Mouse (Mus musculus): ENCODE data around the gene E2f3. TPM values are rescaled to one million over a fixed set of nuclear protein-coding genes. Genes with fewer than 3 reads are reported as not detected.

Gene E2f3
- polyA plus RNA-seq, 1 experiment from 2014 or later: 10.4 TPM

DNA sequence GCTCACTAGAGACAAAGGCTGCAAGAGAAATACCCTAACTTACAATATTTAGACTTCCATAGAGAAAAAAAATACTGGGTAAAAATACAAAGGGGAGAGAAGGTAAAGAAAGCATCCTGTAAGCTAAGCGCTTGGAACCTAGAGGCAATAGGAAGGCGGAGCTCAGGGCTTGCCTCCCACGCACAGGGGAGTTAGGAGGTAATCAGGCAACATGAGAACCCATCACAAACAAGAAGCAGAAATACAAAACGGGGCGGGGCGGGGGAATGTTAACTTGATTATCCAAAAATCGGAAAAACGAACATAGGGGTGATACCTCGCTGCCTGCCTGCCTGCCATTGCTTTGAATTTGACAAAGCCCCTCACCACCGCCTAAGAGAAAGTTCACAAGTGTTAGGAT lies 31.1 kb downstream of the E2f3 start:
- 92% methylated on average over 10 of the region's 10 CpGs for WGBS (ENCODE audit: insufficient replicate concordance)
- Histone ChIP-seq H3K27me3 (ENCODE audit: control insufficient read depth, insufficient read depth, low read length) (no peaks in the 10 kb centered on the region), H3K9me3 (replicated peaks; ENCODE audit: control insufficient read depth, low read length) (no peaks in the 10 kb centered on the region), H3K4me2 (no peak overlapping the region), H3K27ac (ENCODE audit: low read depth, low read length) (no peak overlapping the region), H3K36me3 (ENCODE audit: control insufficient read depth, insufficient read depth, low read length) (no peaks in the 10 kb centered on the region), H3K4me1 (ENCODE audit: control insufficient read depth, insufficient read depth, low read length) (0 out of 2 replicates have a peak, but pooled peaks cover 3% of the 10 kb centered on the region), H3K9ac (ENCODE audit: low read depth, low read length) (no peak overlapping the region), H3K4me3 (ENCODE audit: low read depth, low read length) (no peak overlapping the region)
- no peak for ATAC-seq (replicated peaks; ENCODE audit: insufficient number of reproducible peaks, low FRiP score, low TSS enrichment)

GRCm38 (mm10) chr13:29953417-29954045 lies 32.3 kb downstream of the E2f3 start:
- no peaks in the 10 kb centered on the region for H3K36me3 ChIP-seq (ENCODE audit: control insufficient read depth, insufficient read depth, low read length)
- H3K9me3 ChIP-seq (replicated peaks; ENCODE audit: control insufficient read depth, low read length): no peaks in the 10 kb centered on the region
- H3K4me2 ChIP-seq: no peak overlapping the region
- no peak for ATAC-seq (replicated peaks; ENCODE audit: insufficient number of reproducible peaks, low FRiP score, low TSS enrichment)
- H3K4me3 ChIP-seq (ENCODE audit: low read depth, low read length): no peak overlapping the region
- no peak overlapping the region for H3K27ac ChIP-seq (ENCODE audit: low read depth, low read length)
- 95% methylated on average over 4 of the region's 4 CpGs for WGBS (ENCODE audit: insufficient replicate concordance)
- no peaks in the 10 kb centered on the region for H3K27me3 ChIP-seq (ENCODE audit: control insufficient read depth, insufficient read depth, low read length)
- H3K9ac ChIP-seq (ENCODE audit: low read depth, low read length): no peak overlapping the region
- peaks cover 2% of the 10 kb centered on the region; the same call in 1 of the 2 replicates for H3K4me1 ChIP-seq (ENCODE audit: control insufficient read depth, insufficient read depth, low read length)

DNA sequence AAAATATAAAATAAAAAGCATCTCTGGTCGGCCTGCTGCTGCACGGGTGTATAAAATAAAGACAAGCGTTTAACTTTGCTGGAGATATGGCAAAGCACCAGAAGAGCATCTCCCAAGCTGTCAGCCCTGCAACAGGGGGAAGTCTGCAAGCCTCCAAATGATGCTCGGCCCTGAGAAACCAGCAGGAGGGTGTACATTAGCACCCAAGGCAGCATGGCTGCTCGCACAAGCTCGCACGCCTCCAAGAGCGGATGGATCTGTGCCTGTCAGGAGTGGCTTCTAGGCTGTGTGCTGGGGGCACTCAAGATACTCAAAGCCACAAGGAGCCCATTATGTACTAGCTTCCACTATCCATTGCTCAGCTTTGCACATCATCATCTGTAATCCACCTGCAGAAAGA lies 39.8 kb downstream of the E2f3 start:
- WGBS (ENCODE audit: insufficient replicate concordance): 92% methylated on average over 8 of the region's 8 CpGs
- no peak overlapping the region for H3K4me2 ChIP-seq
- no peaks in the 10 kb centered on the region for H3K9me3 ChIP-seq (replicated peaks; ENCODE audit: control insufficient read depth, low read length)
- H3K27me3 ChIP-seq (ENCODE audit: control insufficient read depth, insufficient read depth, low read length): no peaks in the 10 kb centered on the region
- H3K36me3 ChIP-seq (ENCODE audit: control insufficient read depth, insufficient read depth, low read length): no peaks in the 10 kb centered on the region
- H3K4me1 ChIP-seq (ENCODE audit: control insufficient read depth, insufficient read depth, low read length): peaks cover 6% of the 10 kb centered on the region; the same call in 1 of the 2 replicates
- no peak overlapping the region for H3K9ac ChIP-seq (ENCODE audit: low read depth, low read length)
- ATAC-seq (replicated peaks; ENCODE audit: insufficient number of reproducible peaks, low FRiP score, low TSS enrichment): no peak
- no peak overlapping the region for H3K4me3 ChIP-seq (ENCODE audit: low read depth, low read length)
- H3K27ac ChIP-seq (ENCODE audit: low read depth, low read length): no peak overlapping the region

- WGBS (ENCODE audit: insufficient replicate concordance): 74% methylated on average over 9 of the region's 9 CpGs
- Histone ChIP-seq H3K9ac (ENCODE audit: low read depth, low read length) (no peak overlapping the region), H3K4me2 (no peak overlapping the region), H3K4me3 (ENCODE audit: low read depth, low read length) (no peak overlapping the region), H3K9me3 (replicated peaks; ENCODE audit: control insufficient read depth, low read length) (no peaks in the 10 kb centered on the region), H3K36me3 (ENCODE audit: control insufficient read depth, insufficient read depth, low read length) (no peaks in the 10 kb centered on the region), H3K4me1 (ENCODE audit: control insufficient read depth, insufficient read depth, low read length) (peaks cover 6% of the 10 kb centered on the region; the same call in 1 of the 2 replicates), H3K27ac (ENCODE audit: low read depth, low read length) (no peak overlapping the region), H3K27me3 (ENCODE audit: control insufficient read depth, insufficient read depth, low read length) (no peaks in the 10 kb centered on the region)
- no peak for ATAC-seq (replicated peaks; ENCODE audit: insufficient number of reproducible peaks, low FRiP score, low TSS enrichment)
Measured at GRCm38 (mm10) chr13:29944915-29945570, 40.8 kb downstream of the E2f3 start.

GRCm38 (mm10) chr13:29944493-29944892 lies 41.4 kb downstream of the E2f3 start:
- H3K36me3 ChIP-seq (ENCODE audit: control insufficient read depth, insufficient read depth, low read length): no peaks in the 10 kb centered on the region
- ATAC-seq (replicated peaks; ENCODE audit: insufficient number of reproducible peaks, low FRiP score, low TSS enrichment): no peak
- H3K4me1 ChIP-seq (ENCODE audit: control insufficient read depth, insufficient read depth, low read length): peaks cover 6% of the 10 kb centered on the region; the same call in 1 of the 2 replicates
- H3K9ac ChIP-seq (ENCODE audit: low read depth, low read length): no peak overlapping the region
- H3K4me3 ChIP-seq (ENCODE audit: low read depth, low read length): no peak overlapping the region
- WGBS (ENCODE audit: insufficient replicate concordance): 88% methylated on average over 8 of the region's 8 CpGs
- no peaks in the 10 kb centered on the region for H3K9me3 ChIP-seq (replicated peaks; ENCODE audit: control insufficient read depth, low read length)
- H3K27me3 ChIP-seq (ENCODE audit: control insufficient read depth, insufficient read depth, low read length): no peaks in the 10 kb centered on the region
- no peak overlapping the region for H3K27ac ChIP-seq (ENCODE audit: low read depth, low read length)
- H3K4me2 ChIP-seq: no peak overlapping the region

DNA sequence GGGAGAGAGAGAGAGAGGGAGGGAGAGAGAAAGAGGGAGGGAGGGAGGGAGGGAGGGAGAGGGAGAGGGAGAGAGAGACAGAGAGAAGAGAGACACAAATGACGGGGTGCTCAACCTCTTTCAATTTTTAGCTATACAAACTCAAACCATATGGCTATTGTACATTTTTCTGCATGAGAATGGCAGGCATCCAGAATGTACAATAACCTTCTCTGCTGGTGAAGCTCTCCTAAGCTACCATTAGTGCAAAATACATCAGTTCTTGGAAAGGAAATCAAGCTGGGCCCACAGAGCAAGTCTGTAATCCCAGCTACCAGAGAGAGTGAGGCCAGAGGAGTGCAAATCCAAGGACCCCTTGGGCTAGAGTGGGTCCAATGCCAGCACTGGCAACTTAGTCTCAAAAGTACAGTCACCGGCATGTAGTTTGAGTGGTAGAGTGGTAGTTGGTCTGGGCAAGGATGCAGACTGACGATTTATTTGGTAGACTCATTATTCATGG lies 42.3 kb downstream of the E2f3 start:
- Histone ChIP-seq H3K4me1 (ENCODE audit: control insufficient read depth, insufficient read depth, low read length) (peaks cover 6% of the 10 kb centered on the region; the same call in 1 of the 2 replicates), H3K9ac (ENCODE audit: low read depth, low read length) (no peak overlapping the region), H3K4me3 (ENCODE audit: low read depth, low read length) (no peak overlapping the region), H3K9me3 (replicated peaks; ENCODE audit: control insufficient read depth, low read length) (no peaks in the 10 kb centered on the region), H3K36me3 (ENCODE audit: control insufficient read depth, insufficient read depth, low read length) (no peaks in the 10 kb centered on the region), H3K27me3 (ENCODE audit: control insufficient read depth, insufficient read depth, low read length) (no peaks in the 10 kb centered on the region), H3K27ac (ENCODE audit: low read depth, low read length) (no peak overlapping the region), H3K4me2 (no peak overlapping the region)
- 73% methylated on average over 3 of the region's 3 CpGs for WGBS (ENCODE audit: insufficient replicate concordance)
- ATAC-seq (replicated peaks; ENCODE audit: insufficient number of reproducible peaks, low FRiP score, low TSS enrichment): no peak

DNA sequence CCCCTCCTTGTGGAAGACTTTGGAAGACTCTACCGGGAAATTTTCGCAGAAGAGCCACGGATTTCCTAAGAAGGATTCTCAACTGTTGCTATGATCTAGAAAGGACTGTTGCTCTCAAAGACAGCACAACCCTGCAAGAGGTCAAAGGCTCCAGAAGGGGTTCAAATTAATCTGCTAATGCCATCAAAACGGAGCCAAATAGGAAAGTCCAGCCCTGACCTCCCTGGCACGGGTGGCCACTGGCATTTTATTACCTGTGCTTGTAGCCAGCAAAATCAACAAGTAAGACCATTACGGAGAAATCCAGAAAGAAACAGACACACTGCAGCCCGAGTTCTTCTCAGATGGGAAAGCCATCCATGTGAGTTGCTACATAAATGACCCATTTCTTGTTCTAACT lies 45.8 kb downstream of the E2f3 start:
- 87% methylated on average over 7 of the region's 7 CpGs for WGBS (ENCODE audit: insufficient replicate concordance)
- H3K4me2 ChIP-seq: no peak overlapping the region
- no peaks in the 10 kb centered on the region for H3K9me3 ChIP-seq (replicated peaks; ENCODE audit: control insufficient read depth, low read length)
- H3K4me1 ChIP-seq (ENCODE audit: control insufficient read depth, insufficient read depth, low read length): no peaks in the 10 kb centered on the region
- peaks cover 2% of the 10 kb centered on the region; the same call in 1 of the 2 replicates for H3K36me3 ChIP-seq (ENCODE audit: control insufficient read depth, insufficient read depth, low read length)
- H3K4me3 ChIP-seq (ENCODE audit: low read depth, low read length): no peak overlapping the region
- no peak for ATAC-seq (replicated peaks; ENCODE audit: insufficient number of reproducible peaks, low FRiP score, low TSS enrichment)
- no peak overlapping the region for H3K9ac ChIP-seq (ENCODE audit: low read depth, low read length)
- H3K27ac ChIP-seq (ENCODE audit: low read depth, low read length): no peak overlapping the region
- H3K27me3 ChIP-seq (ENCODE audit: control insufficient read depth, insufficient read depth, low read length): no peaks in the 10 kb centered on the region

DNA sequence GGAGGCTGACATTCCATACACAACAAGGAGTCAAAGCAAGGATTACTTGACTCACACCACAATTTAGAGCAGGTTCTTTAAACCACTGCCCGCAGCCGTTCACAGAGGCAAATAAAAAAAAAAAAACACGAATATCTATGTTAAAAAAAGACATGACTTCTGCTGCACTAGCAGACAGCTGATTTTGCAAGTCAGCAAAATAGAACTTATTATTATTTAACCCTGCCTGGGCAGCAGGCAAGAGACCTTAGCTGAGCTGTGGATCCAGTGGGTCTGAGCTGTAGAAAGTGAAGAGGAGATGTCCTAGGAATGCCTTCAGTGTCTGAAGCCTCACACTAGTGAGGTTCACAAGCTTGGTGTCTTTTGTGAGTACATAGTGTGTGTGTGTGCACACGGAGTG lies 46.5 kb downstream of the E2f3 start:
- Histone ChIP-seq H3K4me3 (ENCODE audit: low read depth, low read length) (no peak overlapping the region), H3K4me1 (ENCODE audit: control insufficient read depth, insufficient read depth, low read length) (no peaks in the 10 kb centered on the region), H3K9me3 (replicated peaks; ENCODE audit: control insufficient read depth, low read length) (no peaks in the 10 kb centered on the region), H3K4me2 (no peak overlapping the region), H3K9ac (ENCODE audit: low read depth, low read length) (no peak overlapping the region), H3K27ac (ENCODE audit: low read depth, low read length) (no peak overlapping the region), H3K36me3 (ENCODE audit: control insufficient read depth, insufficient read depth, low read length) (peaks cover 2% of the 10 kb centered on the region; the same call in 1 of the 2 replicates), H3K27me3 (ENCODE audit: control insufficient read depth, insufficient read depth, low read length) (no peaks in the 10 kb centered on the region)
- ATAC-seq (replicated peaks; ENCODE audit: insufficient number of reproducible peaks, low FRiP score, low TSS enrichment): no peak
- 80% methylated on average over 4 of the region's 4 CpGs for WGBS (ENCODE audit: insufficient replicate concordance)
